Mouse (Mus musculus) lung, postnatal 4 days (tissue): ENCODE measurements around the gene Smg6.
"Not testable (repeated sequence)": the region's sequence is repeated elsewhere in the genome, so short reads cannot be mapped to it uniquely, and the experiment has no call there.

Experiments used
- DNase-seq, 2 experiments: peaks; one replicate each; pipeline ENCODE4 v3.0.0; 2021

The Smg6 gene

DNA sequence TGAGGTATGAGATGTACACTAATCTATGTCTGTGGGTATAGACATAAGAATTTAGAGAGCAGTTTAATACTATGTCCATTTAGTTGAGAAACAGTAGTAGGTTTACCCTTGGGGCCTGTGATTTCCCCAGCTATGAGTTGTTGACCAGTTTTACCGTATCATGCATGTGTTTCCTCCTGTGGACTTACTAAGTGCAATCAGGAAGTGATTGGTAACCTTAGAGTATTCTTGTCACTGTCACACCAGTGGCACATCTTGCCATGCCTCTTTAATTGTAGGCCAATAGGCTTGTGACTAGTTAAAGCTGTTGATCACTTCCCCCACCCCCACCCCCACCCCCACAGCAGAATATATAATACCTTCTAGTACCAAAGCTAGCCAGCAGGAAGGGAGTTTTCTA, 70.9 kb downstream of the Smg6 start:
- DNase-seq: no peak

DNA sequence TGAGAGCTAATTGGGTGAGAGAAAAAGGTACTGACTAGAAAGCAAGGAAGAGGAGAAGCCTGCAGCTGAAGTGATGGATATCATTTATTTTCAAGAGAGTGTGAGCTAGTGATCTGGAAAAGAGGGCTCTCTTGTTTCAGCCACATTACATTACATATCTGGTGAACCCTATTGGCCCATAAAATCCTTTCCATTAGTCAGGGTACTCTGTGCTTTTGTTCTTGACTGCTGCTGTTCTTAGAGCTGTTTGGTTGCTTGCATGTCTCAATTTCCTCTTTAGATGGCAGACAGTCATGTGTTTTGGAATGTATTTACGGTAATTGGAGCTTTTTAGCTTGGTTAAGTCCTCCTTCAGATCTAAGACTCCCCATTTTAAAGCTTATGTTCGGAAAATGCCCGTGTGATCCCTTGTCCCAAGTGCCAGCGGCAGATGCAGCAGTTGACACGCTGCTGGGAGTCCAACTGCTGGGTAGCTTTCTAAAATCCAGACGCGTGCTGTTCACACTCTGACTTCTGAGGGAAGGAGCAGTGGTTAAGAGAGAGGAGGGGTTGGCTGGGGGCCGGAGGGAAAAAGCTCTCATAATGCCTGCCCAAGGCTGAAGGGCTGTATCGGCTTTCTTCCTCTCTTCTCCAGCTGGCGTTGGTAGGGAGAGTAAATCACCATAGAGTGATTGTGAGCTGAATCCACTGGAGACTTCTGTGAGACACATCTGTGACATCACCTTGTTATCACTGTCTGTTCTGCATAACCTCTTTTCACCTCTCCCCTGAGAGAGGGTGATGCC, 75.4 kb downstream of the Smg6 start:
- peak; percentile 43 to 64 for DNase-seq

- no peak for DNase-seq
Observed at GRCm38 (mm10) chr11:75008270-75008669, 82.6 kb downstream of the Smg6 start.

DNA sequence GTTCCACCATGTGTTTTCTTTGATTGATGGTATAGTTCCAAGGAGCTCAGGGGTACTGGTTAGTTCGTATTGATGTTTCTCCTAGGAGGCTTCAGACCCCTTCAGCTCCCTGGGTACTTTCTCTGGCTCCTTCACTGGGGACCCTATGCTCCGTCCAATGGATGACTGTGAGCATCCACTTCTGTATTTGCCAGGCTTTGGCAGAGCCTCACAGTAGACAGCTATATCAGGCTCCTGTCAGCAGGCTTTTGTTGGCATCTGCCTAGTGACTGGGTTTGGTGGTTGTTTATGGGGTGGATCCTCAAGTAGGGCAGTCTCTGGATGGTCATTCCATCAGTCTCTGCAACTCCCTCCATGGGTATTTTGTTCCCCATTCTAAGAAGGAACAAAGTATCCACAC, 83.9 kb downstream of the Smg6 start:
- DNase-seq: not testable (repeated sequence)

DNA sequence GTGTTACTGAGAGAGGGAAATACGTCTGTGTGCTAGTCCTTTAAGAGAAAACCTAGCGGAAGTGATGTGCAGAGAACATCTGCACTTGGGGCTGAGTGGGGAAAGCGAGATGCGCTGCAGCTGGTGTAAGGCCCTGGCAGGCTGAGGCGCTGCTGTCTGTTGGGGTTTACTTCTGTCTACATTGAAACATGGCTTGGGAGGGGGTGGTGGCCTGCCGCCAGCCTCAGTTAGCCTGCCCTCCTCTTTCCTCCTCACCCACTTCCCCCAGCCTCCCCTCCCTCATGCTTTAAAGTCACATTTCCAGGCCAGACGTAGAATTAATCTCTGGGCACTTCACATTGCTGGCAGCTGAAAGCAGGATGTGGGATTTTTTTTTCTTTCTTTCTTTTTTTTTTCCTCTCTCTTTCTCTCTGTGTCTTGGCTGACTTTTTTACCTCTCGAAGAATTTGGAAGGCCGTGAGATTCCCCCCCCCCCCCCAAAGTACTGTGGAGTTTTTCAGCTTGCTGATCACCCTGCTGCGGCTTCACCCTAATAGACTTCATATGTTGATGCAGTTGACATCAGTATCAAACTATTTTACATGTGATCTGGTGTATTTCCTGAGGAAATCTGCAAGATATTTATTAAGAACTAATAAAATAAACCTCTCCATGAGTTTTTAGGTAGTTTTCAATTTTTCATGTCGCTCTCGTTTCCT, 87.5 kb downstream of the Smg6 start:
- DNase-seq: peak; percentile 82 to 95

DNA sequence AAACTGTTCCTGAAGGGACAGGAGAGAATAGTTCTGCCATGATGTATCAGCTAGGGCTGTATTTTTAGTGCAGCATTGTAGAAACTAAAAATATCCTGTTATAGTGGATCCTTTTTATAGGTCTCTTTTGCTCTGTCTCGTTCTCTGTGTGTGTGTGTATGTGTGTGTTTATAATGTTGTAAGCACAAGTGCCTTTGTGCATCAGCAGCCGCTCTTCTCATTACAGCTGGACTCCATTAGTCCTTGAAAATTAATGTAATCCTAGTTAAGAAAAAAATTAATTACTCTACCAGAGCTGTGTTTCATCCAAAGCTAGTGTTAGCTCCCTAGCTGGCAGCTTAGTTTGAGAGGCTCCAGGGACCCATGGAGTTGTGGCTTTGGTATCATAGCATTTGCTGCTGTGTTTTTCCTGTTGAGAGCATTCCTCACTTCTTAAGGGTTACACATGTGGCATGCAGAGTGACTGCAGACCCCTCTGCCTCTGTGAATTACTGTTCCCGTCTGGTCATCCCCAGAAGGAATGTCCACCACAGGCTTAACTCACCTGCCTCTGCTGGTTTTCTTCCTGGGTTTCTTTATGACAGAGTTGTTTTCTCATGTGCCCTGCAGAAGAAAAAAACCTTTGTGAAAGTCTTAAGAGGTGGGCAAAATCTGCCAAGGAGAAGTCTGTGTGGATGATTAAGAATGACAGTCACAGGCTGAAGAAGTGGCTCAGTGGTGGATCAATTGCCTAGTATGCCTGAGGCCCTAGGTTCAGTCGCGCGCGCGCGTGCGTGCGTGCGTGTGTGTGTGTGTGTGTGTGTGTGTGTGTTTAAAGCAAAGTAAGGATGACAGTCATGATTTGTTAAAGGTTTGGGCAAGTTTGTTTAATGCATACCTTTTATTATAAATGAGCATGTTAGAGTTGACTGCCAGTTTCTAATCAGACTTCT, 88.4 kb downstream of the Smg6 start:
- peak in 1 of 2 experiments; percentile 23 for DNase-seq

GRCm38 (mm10) chr11:75014816-75015215, 89.2 kb downstream of the Smg6 start:
- DNase-seq: peak in 1 of 2 experiments; percentile 20

GRCm38 (mm10) chr11:75015453-75015871, 89.8 kb downstream of the Smg6 start:
- peak; percentile 30 to 68 for DNase-seq

DNA sequence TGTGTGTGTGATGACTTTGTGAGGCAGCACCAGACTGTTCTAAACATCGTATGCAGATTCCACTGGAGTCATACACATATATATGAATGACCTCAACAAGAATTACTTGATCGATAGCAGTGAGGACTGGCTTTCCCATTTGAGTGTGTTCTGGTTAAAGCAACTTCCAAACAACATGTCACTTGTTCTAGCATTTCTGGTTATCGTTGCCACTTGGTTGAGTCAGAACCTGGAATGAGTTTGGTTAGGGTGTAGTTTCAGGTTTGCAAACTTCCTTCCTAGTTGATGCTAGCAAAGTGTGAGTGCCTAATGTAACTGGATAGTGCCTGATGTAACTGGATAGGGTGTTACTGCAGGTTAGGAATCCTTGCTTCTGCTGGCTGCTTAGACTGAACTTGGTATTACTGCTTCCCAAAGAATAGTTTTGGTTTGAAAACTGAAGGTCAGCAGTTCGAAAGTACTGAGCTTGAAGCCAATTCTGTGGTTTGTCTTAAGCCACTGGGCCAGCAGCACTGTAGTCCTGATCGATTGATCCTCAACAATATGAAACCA, 90.8 kb downstream of the Smg6 start:
- DNase-seq: no peak

- DNase-seq: no peak
Observed at GRCm38 (mm10) chr11:75017831-75018230, 92.2 kb downstream of the Smg6 start.

- DNase-seq: no peak
Observed at GRCm38 (mm10) chr11:75026977-75027376, 101.4 kb downstream of the Smg6 start.

GRCm38 (mm10) chr11:75027616-75028015, 102.0 kb downstream of the Smg6 start:
- DNase-seq: no peak

DNA sequence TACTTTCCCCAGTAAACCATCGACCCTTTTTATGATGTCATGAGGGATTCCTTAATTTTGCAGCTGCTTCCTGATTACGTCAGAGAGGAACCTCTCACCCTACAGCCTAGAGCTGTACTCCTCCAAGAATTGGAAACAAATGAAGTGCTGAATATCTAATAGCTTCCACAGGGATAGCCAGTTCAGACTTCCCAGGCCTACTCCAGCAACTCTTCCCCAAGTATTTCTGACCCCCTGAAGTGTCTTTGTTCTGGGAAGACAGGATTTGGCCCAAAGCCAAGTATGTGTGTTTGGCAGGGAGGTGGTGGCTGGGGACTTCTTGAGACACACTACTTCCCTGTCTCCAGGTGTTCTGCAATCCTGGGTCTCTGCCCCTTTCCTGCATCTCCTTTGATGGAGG, 105.6 kb downstream of the Smg6 start:
- DNase-seq: peak; percentile 33 to 45

DNA sequence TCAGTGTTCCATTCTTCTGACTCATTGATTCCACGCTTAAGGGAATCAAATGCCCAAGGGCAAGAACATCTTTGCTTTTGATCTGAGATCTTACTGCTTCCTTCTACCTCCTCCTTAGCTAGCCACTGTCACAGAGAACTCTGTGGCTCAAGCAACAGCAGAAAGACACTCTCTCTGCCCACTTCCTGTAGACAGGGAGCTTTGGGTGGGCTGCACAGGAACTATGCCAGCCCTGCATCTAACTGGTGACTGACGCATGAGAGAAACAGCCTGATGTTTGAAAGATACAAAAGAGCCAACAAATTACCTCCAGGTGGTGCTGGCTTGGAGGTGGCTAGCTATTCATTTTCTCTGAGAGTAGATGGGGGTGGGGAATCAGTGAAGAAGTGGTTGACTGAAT, 107.3 kb downstream of the Smg6 start:
- DNase-seq: peak in 1 of 2 experiments; percentile 35

DNA sequence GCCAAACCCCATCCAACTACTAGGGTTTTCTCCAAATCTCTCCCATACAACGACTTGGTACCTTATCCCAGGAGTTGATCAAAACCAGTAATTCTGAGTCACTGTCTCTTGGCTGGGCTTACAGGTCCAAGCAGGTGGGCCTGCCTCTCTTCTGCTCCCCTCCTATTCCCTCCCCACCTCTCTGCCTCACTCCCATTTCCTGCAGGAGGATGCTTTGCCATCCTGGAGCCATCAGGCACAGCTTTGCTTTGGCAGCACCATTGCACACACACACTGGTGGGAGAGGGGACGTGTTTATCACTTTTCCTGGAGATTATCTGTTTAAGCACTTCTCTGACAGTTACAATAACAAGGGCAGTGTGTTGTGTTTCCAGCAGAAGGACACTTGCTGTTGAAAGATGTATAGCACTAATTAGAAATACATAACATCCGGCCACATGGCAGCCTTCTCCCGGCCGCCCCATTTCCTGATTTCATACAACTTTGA, 108.0 kb downstream of the Smg6 start:
- peak; percentile 69 to 84 for DNase-seq

DNA sequence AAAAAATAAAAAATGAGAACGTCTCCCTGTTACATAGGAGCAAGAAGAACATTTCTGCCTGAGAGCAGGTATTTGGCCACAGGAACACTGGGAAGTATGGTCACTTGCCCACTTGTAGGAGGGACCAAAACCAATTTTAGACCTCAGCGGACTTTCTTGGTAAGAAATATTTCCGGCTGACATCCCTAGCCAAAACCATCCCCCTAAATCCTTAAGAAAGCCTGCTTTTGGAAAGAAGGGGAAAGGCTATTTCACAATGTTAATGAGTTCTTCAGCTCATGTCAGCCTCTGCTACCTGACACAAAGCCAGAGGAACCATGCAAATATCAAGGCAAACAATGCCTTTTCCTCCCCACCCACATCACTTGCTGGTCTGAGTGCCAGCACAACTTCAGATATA, 108.5 kb downstream of the Smg6 start:
- DNase-seq: no peak

GRCm38 (mm10) chr11:75044333-75044732, 118.7 kb downstream of the Smg6 start:
- DNase-seq: no peak

DNA sequence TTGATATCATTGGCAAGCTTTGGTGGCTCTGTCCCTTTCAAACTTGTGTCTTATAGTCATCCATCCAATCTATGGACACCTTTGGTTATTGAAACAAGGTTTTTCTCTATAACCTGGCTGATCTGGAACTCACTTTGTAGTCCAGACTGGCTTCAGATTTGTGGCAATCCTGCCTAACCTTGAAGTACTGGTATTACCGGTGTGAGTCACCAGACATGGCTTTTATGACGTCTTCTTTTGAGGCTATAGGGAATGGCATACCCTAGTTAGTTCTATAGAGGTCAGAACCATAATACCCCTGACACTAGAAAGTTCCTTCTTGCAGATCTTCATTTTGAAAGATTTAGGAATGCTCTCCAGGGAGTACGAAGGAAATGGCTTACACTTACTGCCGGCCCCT, 120.2 kb downstream of the Smg6 start:
- no peak for DNase-seq

GRCm38 (mm10) chr11:75046638-75047037, 121.0 kb downstream of the Smg6 start:
- DNase-seq: no peak

DNA sequence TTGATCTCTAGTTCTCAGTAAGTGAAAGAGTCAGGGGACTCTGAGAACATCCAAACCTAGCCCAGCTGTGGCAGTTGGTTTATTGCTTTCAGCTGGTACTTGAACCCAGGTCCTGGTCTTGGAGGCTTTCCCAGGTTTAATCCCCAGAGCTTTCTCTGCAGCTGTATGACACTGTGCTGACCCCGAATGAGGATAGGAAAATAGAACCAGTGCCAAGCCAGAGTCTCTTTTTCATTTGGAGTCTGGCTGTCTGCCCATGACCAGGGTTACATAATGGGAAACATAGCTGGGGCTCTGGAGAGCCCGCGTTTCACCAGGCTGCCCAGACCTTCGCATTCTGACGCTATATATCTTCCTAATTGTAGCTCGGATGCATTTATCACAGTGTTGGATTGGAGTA, 121.4 kb downstream of the Smg6 start:
- peak; percentile 87 to 89 for DNase-seq

DNA sequence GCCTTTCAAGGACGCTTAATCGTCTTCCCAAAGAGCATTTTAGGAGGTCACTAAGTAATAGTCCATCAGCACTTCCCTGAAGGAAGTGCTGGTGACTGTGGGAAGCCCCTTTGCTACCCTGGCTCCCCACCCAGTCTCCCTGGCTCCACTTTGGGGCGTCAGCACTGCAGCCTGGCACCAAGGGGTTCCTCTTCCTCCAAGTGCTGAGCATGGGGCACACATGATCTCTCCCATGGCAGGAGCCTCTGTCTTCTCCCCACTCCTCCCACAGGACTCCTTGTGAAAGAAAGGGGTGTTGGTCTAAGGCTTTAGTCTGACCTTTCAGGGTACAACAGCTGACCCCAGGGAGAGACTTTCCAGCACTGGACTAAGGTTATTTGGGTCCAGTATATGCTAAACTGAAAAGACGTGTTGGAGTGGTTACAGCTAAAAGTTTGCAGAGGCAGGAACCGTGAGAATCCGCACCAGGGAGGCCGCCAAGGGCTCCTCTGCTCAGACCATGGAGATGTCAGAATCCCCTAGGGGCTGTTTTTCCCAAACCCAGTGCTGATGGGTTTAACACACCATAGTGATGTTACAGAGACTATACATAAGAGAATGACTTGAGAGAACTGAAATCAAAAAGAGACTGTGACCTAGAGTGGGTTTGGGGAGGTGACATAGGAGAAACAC, 122.2 kb downstream of the Smg6 start:
- no peak for DNase-seq

GRCm38 (mm10) chr11:75049146-75049545, 123.5 kb downstream of the Smg6 start:
- no peak for DNase-seq
